Mouse (Mus musculus) stomach, postnatal 0 days (tissue): ENCODE results near the gene Kctd19.

Experiments
- CTCF ChIP-seq: IDR thresholded peaks from 2 replicates; pipeline ENCODE4 v1.5.1; 2016; ENCODE audit warnings: antibody characterized with exemption, low read depth, mild to moderate bottlenecking, moderate library complexity
- EP300 ChIP-seq: optimal IDR thresholded peaks from 2 replicates; pipeline ENCODE3; 2016; ENCODE audit warnings: antibody characterized with exemption

DNA sequence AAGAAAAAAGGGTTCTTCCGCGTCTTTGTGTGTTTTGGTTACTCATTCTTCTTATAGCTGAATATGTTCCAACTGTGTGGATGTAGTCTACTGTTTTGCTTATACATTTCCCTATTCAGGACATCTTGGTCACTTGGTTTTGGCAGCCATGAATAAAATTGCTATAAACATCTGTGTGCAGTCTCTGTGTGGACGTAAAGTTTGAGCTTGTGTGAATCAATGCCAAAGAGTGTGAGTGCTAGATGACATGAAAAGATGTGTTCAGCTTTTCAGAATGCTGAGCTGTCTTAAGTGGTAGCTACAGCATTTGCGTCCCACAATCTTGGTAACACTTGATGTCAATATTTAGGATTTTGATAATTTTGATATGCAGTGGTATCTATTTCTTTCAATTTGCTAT lies 6.5 kb upstream of the Kctd19 start:
- TF ChIP-seq CTCF, result no peak
- TF ChIP-seq EP300, result no peak
